Mouse (Mus musculus): ENCODE measurements at regions not wholly inside any gene's neighbourhood (a gene's known extent, or its start where the extent isn't known, plus 50 kb on each side); places are given as distances from the start of the nearest gene placed in this dataset.

GRCm38 (mm10) chr1:77233010-77233409, 281.9 kb downstream of the Epha4 start:
- Histone ChIP-seq H3K9ac (ENCODE audit: insufficient read depth, low read depth, low read length, poor library complexity, severe bottlenecking) (no peak overlapping the region), H3K9me3 (ENCODE audit: control insufficient read depth, insufficient read depth, low read depth, low read length) (no peaks in the 10 kb centered on the region), H3K36me3 (ENCODE audit: control insufficient read depth, insufficient read depth, low read length, poor library complexity, severe bottlenecking) (no peaks in the 10 kb centered on the region), H3K4me3 (ENCODE audit: insufficient read depth in 1 of 2, low read depth in 1 of 2, low read length in 2 of 2, poor library complexity in 1 of 2, severe bottlenecking in 1 of 2) (no peak overlapping the region), H3K4me1 (ENCODE audit: control insufficient read depth in 2 of 2, insufficient read depth in 2 of 2, low read length in 2 of 2, poor library complexity in 1 of 2) (no peaks in the 10 kb centered on the region; a peak in 1 of 4 replicates), H3K27ac (ENCODE audit: insufficient read depth, low read depth, low read length, poor library complexity, severe bottlenecking) (no peak overlapping the region)
- DNase-seq (ENCODE audit: low read depth, low spot score) = no peak
- no peak for TF ChIP-seq ZNF384 (IDR thresholded peaks at IDR 0.05; ENCODE audit: low read depth, low read length)
- no peak for TF ChIP-seq HCFC1 (IDR thresholded peaks at IDR 0.05; ENCODE audit: borderline replicate concordance, insufficient read depth, low read length)
- no peak for TF ChIP-seq CHD2 (IDR thresholded peaks at IDR 0.05; ENCODE audit: low read depth, low read length)
- TF ChIP-seq MAFK (IDR thresholded peaks at IDR 0.05; ENCODE audit: insufficient read depth, low read depth, low read length) = no peak
- TF ChIP-seq ZC3H11A (IDR thresholded peaks at IDR 0.05; ENCODE audit: borderline replicate concordance, low read depth, low read length) = no peak
- in situ Hi-C loops (cut with MboI; ENCODE audit: low sequenced_read_pairs in 2 of 2, unreplicated experiment in 2 of 2) = no loop called here

- in situ Hi-C loops (cut with MboI; ENCODE audit: low sequenced_read_pairs in 2 of 2, unreplicated experiment in 2 of 2) = no loop called here
- DNase-seq (ENCODE audit: low read depth, low spot score) = no peak
- Histone ChIP-seq H3K36me3 (ENCODE audit: control insufficient read depth, insufficient read depth, low read length, poor library complexity, severe bottlenecking) (no peaks in the 10 kb centered on the region), H3K27ac (ENCODE audit: insufficient read depth, low read depth, low read length, poor library complexity, severe bottlenecking) (no peak overlapping the region), H3K4me1 (ENCODE audit: control insufficient read depth in 2 of 2, insufficient read depth in 2 of 2, low read length in 2 of 2, poor library complexity in 1 of 2) (no peaks in the 10 kb centered on the region), H3K4me3 (ENCODE audit: insufficient read depth in 1 of 2, low read depth in 1 of 2, low read length in 2 of 2, poor library complexity in 1 of 2, severe bottlenecking in 1 of 2) (no peak overlapping the region), H3K9ac (ENCODE audit: insufficient read depth, low read depth, low read length, poor library complexity, severe bottlenecking) (no peak overlapping the region), H3K9me3 (ENCODE audit: control insufficient read depth, insufficient read depth, low read depth, low read length) (no peaks in the 10 kb centered on the region)
- TF ChIP-seq ZNF384 (IDR thresholded peaks at IDR 0.05; ENCODE audit: low read depth, low read length) (no peak), ZC3H11A (IDR thresholded peaks at IDR 0.05; ENCODE audit: borderline replicate concordance, low read depth, low read length) (no peak), HCFC1 (IDR thresholded peaks at IDR 0.05; ENCODE audit: borderline replicate concordance, insufficient read depth, low read length) (no peak), MAFK (IDR thresholded peaks at IDR 0.05; ENCODE audit: insufficient read depth, low read depth, low read length) (no peak), CHD2 (IDR thresholded peaks at IDR 0.05; ENCODE audit: low read depth, low read length) (no peak)
Observed at GRCm38 (mm10) chr1:77244642-77245041, 270.2 kb downstream of the Epha4 start.

GRCm38 (mm10) chr1:77246047-77246446, 268.8 kb downstream of the Epha4 start:
- Histone ChIP-seq H3K4me3 (ENCODE audit: insufficient read depth in 1 of 2, low read depth in 1 of 2, low read length in 2 of 2, poor library complexity in 1 of 2, severe bottlenecking in 1 of 2) (no peak overlapping the region), H3K9me3 (ENCODE audit: control insufficient read depth, insufficient read depth, low read depth, low read length) (no peaks in the 10 kb centered on the region), H3K9ac (ENCODE audit: insufficient read depth, low read depth, low read length, poor library complexity, severe bottlenecking) (no peak overlapping the region), H3K4me1 (ENCODE audit: control insufficient read depth in 2 of 2, insufficient read depth in 2 of 2, low read length in 2 of 2, poor library complexity in 1 of 2) (no peaks in the 10 kb centered on the region), H3K36me3 (ENCODE audit: control insufficient read depth, insufficient read depth, low read length, poor library complexity, severe bottlenecking) (no peaks in the 10 kb centered on the region), H3K27ac (ENCODE audit: insufficient read depth, low read depth, low read length, poor library complexity, severe bottlenecking) (no peak overlapping the region)
- in situ Hi-C loops (cut with MboI; ENCODE audit: low sequenced_read_pairs in 2 of 2, unreplicated experiment in 2 of 2) = no loop called here
- TF ChIP-seq ZC3H11A (IDR thresholded peaks at IDR 0.05; ENCODE audit: borderline replicate concordance, low read depth, low read length) (no peak), ZNF384 (IDR thresholded peaks at IDR 0.05; ENCODE audit: low read depth, low read length) (no peak), CHD2 (IDR thresholded peaks at IDR 0.05; ENCODE audit: low read depth, low read length) (no peak), MAFK (IDR thresholded peaks at IDR 0.05; ENCODE audit: insufficient read depth, low read depth, low read length) (no peak), HCFC1 (IDR thresholded peaks at IDR 0.05; ENCODE audit: borderline replicate concordance, insufficient read depth, low read length) (no peak)
- no peak for DNase-seq (ENCODE audit: low read depth, low spot score)

GRCm38 (mm10) chr1:77254276-77254675, 260.6 kb downstream of the Epha4 start:
- Histone ChIP-seq H3K4me1 (ENCODE audit: control insufficient read depth in 2 of 2, insufficient read depth in 2 of 2, low read length in 2 of 2, poor library complexity in 1 of 2) (no peaks in the 10 kb centered on the region; a peak in 1 of 4 replicates), H3K9ac (ENCODE audit: insufficient read depth, low read depth, low read length, poor library complexity, severe bottlenecking) (no peak overlapping the region), H3K36me3 (ENCODE audit: control insufficient read depth, insufficient read depth, low read length, poor library complexity, severe bottlenecking) (no peaks in the 10 kb centered on the region), H3K9me3 (ENCODE audit: control insufficient read depth, insufficient read depth, low read depth, low read length) (no peaks in the 10 kb centered on the region), H3K4me3 (ENCODE audit: insufficient read depth in 1 of 2, low read depth in 1 of 2, low read length in 2 of 2, poor library complexity in 1 of 2, severe bottlenecking in 1 of 2) (no peak overlapping the region), H3K27ac (ENCODE audit: insufficient read depth, low read depth, low read length, poor library complexity, severe bottlenecking) (no peak overlapping the region)
- no peak for DNase-seq (ENCODE audit: low read depth, low spot score)
- TF ChIP-seq ZC3H11A (IDR thresholded peaks at IDR 0.05; ENCODE audit: borderline replicate concordance, low read depth, low read length) = no peak
- TF ChIP-seq CHD2 (IDR thresholded peaks at IDR 0.05; ENCODE audit: low read depth, low read length) = no peak
- TF ChIP-seq MAFK (IDR thresholded peaks at IDR 0.05; ENCODE audit: insufficient read depth, low read depth, low read length) = no peak
- TF ChIP-seq ZNF384 (IDR thresholded peaks at IDR 0.05; ENCODE audit: low read depth, low read length) = no peak
- TF ChIP-seq HCFC1 (IDR thresholded peaks at IDR 0.05; ENCODE audit: borderline replicate concordance, insufficient read depth, low read length) = no peak
- in situ Hi-C loops (cut with MboI; ENCODE audit: low sequenced_read_pairs in 2 of 2, unreplicated experiment in 2 of 2) = no loop called here

All from ES-E14 (cell line).